Mouse (Mus musculus): ENCODE data around the gene Pla2g16. TPM values are rescaled to one million over a fixed set of nuclear protein-coding genes. Genes with fewer than 3 reads are reported as not detected.

The Pla2g16 gene
- polyA plus RNA-seq, 1 experiment from 2014 or later: 4.5 TPM

- no peaks in the 10 kb centered on the region for H3K36me3 ChIP-seq (ENCODE audit: control insufficient read depth, insufficient read depth)
- H3K27ac ChIP-seq (ENCODE audit: low read length): no peak overlapping the region
- no peak overlapping the region for H3K4me3 ChIP-seq (replicated peaks; ENCODE audit: low read length)
- 45% methylated on average over 3 of the region's 3 CpGs for WGBS
- H3K4me2 ChIP-seq (ENCODE audit: low read length): no peak overlapping the region
- H3K9ac ChIP-seq (replicated peaks; ENCODE audit: low read depth, low read length): no peak overlapping the region
- ATAC-seq: no peak
- no peaks in the 10 kb centered on the region for H3K9me3 ChIP-seq (ENCODE audit: control insufficient read depth, low read length)
- peaks cover 2% of the 10 kb centered on the region; the same call in 1 of the 2 replicates for H3K27me3 ChIP-seq (replicated peaks; ENCODE audit: control insufficient read depth, insufficient read depth, low read length)
- peaks cover 3% of the 10 kb centered on the region; the same call in 1 of the 2 replicates for H3K4me1 ChIP-seq (replicated peaks; ENCODE audit: control insufficient read depth, insufficient read depth, low read length)
Observed at GRCm38 (mm10) chr19:7617085-7617484, 59.8 kb downstream of the Pla2g16 start.

- peak; percentile 55 for ATAC-seq
- 35% methylated on average over 7 of the region's 7 CpGs for WGBS
- H3K27me3 ChIP-seq (replicated peaks; ENCODE audit: control insufficient read depth, insufficient read depth, low read length): peaks cover 2% of the 10 kb centered on the region; the same call in 1 of the 2 replicates
Observed at GRCm38 (mm10) chr19:7617696-7618095, 60.4 kb downstream of the Pla2g16 start.

GRCm38 (mm10) chr19:7633021-7633420, 75.8 kb downstream of the Pla2g16 start:
- Histone ChIP-seq H3K27ac (ENCODE audit: low read length) (no peak overlapping the region), H3K9me3 (ENCODE audit: control insufficient read depth, low read length) (no peaks in the 10 kb centered on the region), H3K9ac (replicated peaks; ENCODE audit: low read depth, low read length) (no peak overlapping the region), H3K36me3 (ENCODE audit: control insufficient read depth, insufficient read depth) (no peaks in the 10 kb centered on the region), H3K4me3 (replicated peaks; ENCODE audit: low read length) (no peak overlapping the region), H3K4me1 (replicated peaks; ENCODE audit: control insufficient read depth, insufficient read depth, low read length) (no peaks in the 10 kb centered on the region), H3K27me3 (replicated peaks; ENCODE audit: control insufficient read depth, insufficient read depth, low read length) (no peaks in the 10 kb centered on the region), H3K4me2 (ENCODE audit: low read length) (no peak overlapping the region)
- no peak for ATAC-seq

More at GRCm38 (mm10) chr19:7617696-7618095, 60.4 kb downstream of the Pla2g16 start:
- no peaks in the 10 kb centered on the region for H3K9me3 ChIP-seq (ENCODE audit: control insufficient read depth, low read length)
- H3K4me3 ChIP-seq (replicated peaks; ENCODE audit: low read length): no peak overlapping the region
- no peak overlapping the region for H3K9ac ChIP-seq (replicated peaks; ENCODE audit: low read depth, low read length)
- H3K27ac ChIP-seq (ENCODE audit: low read length): no peak overlapping the region
- 0 out of 2 replicates have a peak overlapping the region, but pooled peaks have one; percentile 5 for H3K4me2 ChIP-seq (ENCODE audit: low read length)
- no peaks in the 10 kb centered on the region for H3K4me1 ChIP-seq (replicated peaks; ENCODE audit: control insufficient read depth, insufficient read depth, low read length)
- no peaks in the 10 kb centered on the region for H3K36me3 ChIP-seq (ENCODE audit: control insufficient read depth, insufficient read depth)

- no peak for ATAC-seq
- no peak overlapping the region for H3K4me3 ChIP-seq (replicated peaks; ENCODE audit: low read length)
- 83% methylated on average over 1 of the region's 1 CpGs for WGBS
Observed at GRCm38 (mm10) chr19:7633786-7634185, 76.5 kb downstream of the Pla2g16 start.

More at GRCm38 (mm10) chr19:7633786-7634185, 76.5 kb downstream of the Pla2g16 start:
- H3K36me3 ChIP-seq (ENCODE audit: control insufficient read depth, insufficient read depth): no peaks in the 10 kb centered on the region
- H3K27me3 ChIP-seq (replicated peaks; ENCODE audit: control insufficient read depth, insufficient read depth, low read length): no peaks in the 10 kb centered on the region
- no peaks in the 10 kb centered on the region for H3K9me3 ChIP-seq (ENCODE audit: control insufficient read depth, low read length)
- H3K4me2 ChIP-seq (ENCODE audit: low read length): no peak overlapping the region
- no peak overlapping the region for H3K9ac ChIP-seq (replicated peaks; ENCODE audit: low read depth, low read length)
- no peaks in the 10 kb centered on the region for H3K4me1 ChIP-seq (replicated peaks; ENCODE audit: control insufficient read depth, insufficient read depth, low read length)
- no peak overlapping the region for H3K27ac ChIP-seq (ENCODE audit: low read length)

Other genes with a start within 250 kb of the Pla2g16 start
- 41.2 and 43.8 TPM in 2 replicates for gene Mark2, start 215.6 kb upstream of the Pla2g16 start, polyA plus RNA-seq (2015; fragmentation: Nextera tagmentation; extraction: Ambion mirVana)
- gene Spindoc, start 174.5 kb upstream of the Pla2g16 start, polyA plus RNA-seq (2015; fragmentation: Nextera tagmentation; extraction: Ambion mirVana): 35.8 and 39.4 TPM in 2 replicates
- gene 2700081O15Rik, start 139.8 kb upstream of the Pla2g16 start, polyA plus RNA-seq (2015; fragmentation: Nextera tagmentation; extraction: Ambion mirVana): 22.8 and 25.8 TPM in 2 replicates
- gene Rtn3, start 74.2 kb upstream of the Pla2g16 start, polyA plus RNA-seq (2015; fragmentation: Nextera tagmentation; extraction: Ambion mirVana): 550 and 563 TPM in 2 replicates
- 6.7 and 7.7 TPM in 2 replicates for gene Atl3, start 63.4 kb upstream of the Pla2g16 start, polyA plus RNA-seq (2015; fragmentation: Nextera tagmentation; extraction: Ambion mirVana)
- gene Lgals12, start 49.7 kb downstream of the Pla2g16 start, polyA plus RNA-seq (2015; fragmentation: Nextera tagmentation; extraction: Ambion mirVana): 0.16 TPM in 1 of 2 replicates, not detected in the other
- gene Hrasls5, start 55.1 kb downstream of the Pla2g16 start, polyA plus RNA-seq (2015; fragmentation: Nextera tagmentation; extraction: Ambion mirVana): not detected in 2 replicates
- not detected in 2 replicates for gene Slc22a19, start 153.9 kb downstream of the Pla2g16 start, polyA plus RNA-seq (2015; fragmentation: Nextera tagmentation; extraction: Ambion mirVana)
- not detected in 2 replicates for gene Slc22a26, start 245.2 kb downstream of the Pla2g16 start, polyA plus RNA-seq (2015; fragmentation: Nextera tagmentation; extraction: Ambion mirVana)